Mouse (Mus musculus) ovary, adult 18-20 months (tissue): ENCODE measurements at regions not wholly inside any gene's neighbourhood (a gene's known extent, or its start where the extent isn't known, plus 50 kb on each side); places are given as distances from the start of the nearest gene placed in this dataset.

Experiments used
- DNase-seq: peaks from one replicate; pipeline ENCODE4 v3.0.0; 2022; ENCODE audit warnings: low spot score, mixed read lengths

DNA sequence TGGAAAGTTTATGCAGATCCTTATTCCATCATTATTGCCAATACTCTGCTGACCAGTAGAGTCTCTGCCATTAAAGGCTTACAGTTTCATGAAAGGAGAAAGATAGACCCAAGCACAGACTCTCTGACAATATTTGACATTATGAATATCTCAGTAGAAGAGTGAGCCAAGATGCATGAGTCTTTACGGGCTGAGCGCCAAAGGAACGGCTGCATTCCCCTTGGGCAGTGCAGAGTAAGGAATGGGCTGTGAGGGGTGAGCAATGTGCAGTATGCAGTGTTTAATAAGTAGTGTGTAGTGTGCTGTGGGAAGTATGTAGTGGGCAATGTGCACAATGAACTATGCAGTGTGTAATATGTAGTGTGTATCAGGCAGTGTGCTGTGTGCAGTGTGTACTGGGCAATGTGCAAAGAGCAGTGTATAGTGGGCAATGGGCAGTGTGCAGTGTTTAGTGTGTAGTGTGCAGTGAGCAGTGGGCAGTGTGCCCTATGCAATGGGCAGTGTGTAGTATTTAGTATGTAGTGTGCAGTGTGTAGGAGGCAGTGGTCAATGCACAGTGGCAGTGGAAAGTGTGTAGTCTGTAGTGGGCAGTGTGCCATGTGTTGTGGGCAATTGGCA is 671.8 kb downstream of the 5730522E02Rik start:
- DNase-seq, result no peak

DNA sequence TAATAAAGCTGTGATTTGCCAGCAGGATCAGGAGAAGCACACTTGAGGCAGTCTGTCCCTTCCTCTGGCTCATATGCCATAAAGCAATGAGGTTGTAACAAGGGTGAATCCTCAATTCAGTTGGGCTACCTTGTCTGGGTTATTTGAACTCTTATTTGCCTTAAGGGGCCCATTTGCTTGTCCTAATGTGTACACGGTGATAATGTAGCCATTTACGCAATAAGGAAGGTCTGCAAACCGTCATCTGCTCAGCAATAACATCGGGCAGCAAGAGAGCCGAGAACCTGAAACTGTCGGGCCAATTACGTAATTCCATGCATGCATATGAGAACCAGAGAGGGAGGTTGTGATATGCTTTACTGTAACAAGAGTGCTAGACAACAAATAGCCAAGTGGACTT is 674.5 kb downstream of the 5730522E02Rik start:
- no peak for DNase-seq

GRCm38 (mm10) chr11:25533081-25533480 is 677.5 kb downstream of the 5730522E02Rik start:
- no peak for DNase-seq

GRCm38 (mm10) chr11:25531668-25532398 is 678.7 kb downstream of the 5730522E02Rik start:
- no peak for DNase-seq

DNA sequence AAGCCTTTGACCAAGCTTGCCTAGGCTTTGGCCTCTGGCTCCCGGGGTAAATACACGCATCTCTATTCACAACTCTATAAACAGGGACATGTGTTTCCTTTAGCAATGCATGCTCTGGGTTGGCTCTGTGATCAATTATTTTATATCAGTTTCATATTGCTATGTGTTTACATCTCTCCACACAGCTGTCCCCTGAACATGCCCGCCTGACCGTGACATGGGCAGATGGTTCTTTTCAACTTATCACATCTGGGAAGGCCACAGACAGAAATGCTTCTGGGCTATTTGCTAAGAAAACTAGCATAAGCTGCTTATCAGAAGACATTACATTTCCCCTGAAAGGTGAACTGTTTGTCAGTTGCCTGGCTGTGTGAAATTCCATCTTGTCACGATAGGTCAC is 682.5 kb downstream of the 5730522E02Rik start:
- no peak for DNase-seq

GRCm38 (mm10) chr11:25518903-25519302 is 691.7 kb downstream of the 5730522E02Rik start:
- no peak for DNase-seq

DNA sequence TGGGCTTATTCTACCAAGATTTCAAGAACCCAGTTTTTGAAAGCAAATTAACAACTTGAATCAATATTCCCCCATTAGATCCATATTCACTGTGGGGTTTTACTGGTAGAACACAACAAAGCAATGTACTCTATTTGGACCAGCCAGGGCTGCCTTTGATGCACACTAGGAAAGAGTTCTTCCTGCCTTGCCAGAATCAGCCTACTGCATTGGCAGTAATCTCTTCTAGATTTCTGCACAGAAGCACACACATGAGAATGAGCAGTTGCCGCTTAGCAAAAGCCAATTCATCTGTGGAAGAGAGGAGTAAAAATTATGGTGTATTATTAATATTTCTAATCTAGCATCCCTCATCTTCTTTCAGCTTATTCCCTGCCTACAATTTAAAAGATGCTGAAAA is 692.4 kb downstream of the 5730522E02Rik start:
- no peak for DNase-seq

DNA sequence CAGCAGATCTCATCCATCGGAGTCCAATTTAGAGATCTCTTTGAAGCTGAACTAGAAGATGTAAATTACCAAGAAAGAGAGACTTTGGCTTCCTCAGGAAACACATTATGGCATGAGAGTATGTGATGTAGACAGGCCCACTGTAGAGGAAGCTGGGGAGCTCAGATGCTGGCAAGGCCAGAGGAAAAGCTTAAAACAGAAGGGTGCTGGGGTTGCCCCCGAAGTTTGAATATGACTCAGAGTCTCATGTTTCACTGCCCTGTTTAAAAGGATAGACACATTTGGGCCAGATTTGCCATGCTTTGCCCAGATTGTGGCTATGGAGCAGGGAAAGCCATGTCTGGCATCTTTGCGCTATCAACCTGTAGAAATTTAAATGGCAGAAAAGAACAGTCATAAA is 705.1 kb downstream of the 5730522E02Rik start:
- DNase-seq, result no peak

- DNase-seq, result no peak
Measured at GRCm38 (mm10) chr11:25473682-25474365, 736.7 kb downstream of the 5730522E02Rik start.

GRCm38 (mm10) chr11:25469819-25470218 is 740.7 kb downstream of the 5730522E02Rik start:
- DNase-seq, result no peak

GRCm38 (mm10) chr11:25437206-25437605 is 773.4 kb downstream of the 5730522E02Rik start:
- DNase-seq, result no peak

DNA sequence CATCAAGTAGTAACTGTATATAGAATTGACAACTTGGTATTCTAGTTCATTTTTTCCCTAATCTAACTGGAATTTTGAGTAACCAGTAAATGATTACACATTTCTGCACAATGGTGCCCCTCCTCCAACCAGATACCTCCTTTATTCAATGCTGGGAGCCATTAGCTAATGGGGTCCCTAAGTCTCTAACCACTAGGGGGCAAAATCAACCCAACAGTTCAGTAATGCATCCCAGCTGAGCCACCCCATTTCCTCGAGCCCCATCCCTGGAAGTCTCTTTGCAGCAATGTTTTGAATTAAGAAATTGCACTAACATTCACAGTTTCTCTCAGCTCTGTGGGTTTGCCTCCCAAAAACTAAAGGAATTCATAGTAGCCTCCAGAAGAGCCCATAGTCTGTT is 774.9 kb downstream of the 5730522E02Rik start:
- DNase-seq, result no peak

DNA sequence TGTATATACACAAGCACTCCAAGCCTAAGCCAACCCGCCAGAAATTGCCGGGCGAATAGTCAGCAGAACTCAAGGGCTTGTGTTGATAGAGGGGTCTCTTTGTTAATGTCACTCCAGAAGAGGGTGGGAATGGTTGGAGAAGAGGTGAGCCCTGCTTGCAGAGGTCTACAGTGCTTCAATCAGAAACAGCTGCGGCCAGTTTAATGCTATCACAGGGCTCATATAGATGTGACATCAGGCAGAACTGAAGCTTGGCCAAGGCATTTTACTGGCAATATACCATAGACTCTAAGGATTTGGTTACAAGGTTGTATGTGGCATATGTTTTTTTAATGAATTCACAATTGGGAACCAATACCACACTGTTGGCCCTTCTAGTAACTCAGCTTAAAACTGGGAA is 787.4 kb downstream of the 5730522E02Rik start:
- no peak for DNase-seq

DNA sequence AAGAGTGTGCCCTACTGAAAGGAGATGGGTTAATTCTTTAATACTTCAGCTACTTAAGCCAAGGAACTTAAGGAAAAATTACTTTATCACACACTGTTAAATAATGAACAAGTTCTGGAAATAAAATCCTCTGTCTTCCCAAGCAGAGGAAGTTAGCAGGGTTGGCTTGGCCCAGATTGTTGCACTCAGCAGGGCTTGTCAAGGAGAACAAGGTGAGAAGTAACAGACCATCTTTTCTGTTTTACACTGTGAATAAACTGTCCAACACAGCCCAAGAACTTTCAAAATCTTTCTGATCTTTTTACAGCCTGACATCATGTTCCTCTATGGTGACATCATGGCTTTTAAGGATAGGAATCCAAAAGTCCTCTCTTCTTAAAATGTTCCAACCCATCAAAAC is 789.1 kb downstream of the 5730522E02Rik start:
- no peak for DNase-seq

GRCm38 (mm10) chr11:25410403-25411090 is 800.0 kb downstream of the 5730522E02Rik start:
- DNase-seq, result no peak

DNA sequence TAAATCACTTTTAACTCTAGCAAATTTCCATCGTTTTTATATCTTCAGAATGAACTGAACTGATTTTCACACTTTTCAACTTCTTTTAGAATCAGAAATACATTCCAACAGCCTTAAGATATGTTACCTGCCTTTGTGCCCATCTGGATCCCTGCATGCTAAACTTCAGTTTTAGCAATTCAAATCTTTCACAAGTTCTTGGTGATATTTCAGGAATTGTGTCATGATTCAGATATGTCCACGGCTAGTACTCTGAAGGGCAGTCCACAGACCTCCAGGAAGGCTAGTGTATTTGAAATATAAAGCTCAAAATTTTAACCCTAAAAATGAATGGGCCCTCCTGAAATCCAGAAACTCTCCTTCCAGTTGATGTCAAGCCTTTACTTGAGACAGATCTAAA is 818.9 kb downstream of the 5730522E02Rik start:
- no peak for DNase-seq

DNA sequence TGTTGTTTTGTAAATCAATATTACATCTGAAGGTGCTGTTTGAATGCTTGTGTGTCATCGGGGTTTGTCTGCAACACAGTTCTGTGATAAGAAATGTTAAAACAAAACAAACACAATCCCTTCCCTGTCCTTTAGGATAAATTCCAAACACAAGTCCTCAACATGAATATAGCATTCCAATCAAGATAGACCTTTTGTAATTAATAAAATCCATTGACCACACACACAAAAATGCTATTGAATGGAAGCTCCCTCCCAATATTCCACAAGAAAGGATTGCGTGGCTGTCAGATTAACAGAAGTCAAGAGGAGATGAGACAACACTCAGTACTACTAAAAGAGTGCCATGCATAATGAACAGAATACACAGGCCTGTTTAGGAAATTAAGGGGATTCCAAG is 843.5 kb downstream of the 5730522E02Rik start:
- DNase-seq, result no peak

- DNase-seq, result no peak
Measured at GRCm38 (mm10) chr11:25365433-25365832, 845.1 kb downstream of the 5730522E02Rik start.

DNA sequence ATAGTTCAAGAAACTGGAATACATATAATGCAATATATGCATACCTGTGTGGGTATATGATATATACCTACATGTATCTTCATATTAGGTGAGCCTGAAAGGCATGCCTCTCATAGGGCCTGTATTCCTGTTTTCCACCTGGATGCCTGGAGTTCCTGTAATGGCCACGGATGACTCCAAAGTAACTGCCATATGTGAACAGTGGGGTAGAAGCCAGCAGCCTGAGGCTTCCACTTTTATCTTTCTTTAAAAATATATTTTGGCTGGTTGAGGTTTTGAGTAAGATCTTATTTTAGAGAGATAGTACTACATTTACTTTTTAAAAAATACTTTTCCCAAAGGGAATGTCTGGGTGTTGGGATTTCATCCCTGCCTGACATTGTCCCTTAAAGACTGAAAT is 850.8 kb downstream of the 5730522E02Rik start:
- DNase-seq, result no peak

DNA sequence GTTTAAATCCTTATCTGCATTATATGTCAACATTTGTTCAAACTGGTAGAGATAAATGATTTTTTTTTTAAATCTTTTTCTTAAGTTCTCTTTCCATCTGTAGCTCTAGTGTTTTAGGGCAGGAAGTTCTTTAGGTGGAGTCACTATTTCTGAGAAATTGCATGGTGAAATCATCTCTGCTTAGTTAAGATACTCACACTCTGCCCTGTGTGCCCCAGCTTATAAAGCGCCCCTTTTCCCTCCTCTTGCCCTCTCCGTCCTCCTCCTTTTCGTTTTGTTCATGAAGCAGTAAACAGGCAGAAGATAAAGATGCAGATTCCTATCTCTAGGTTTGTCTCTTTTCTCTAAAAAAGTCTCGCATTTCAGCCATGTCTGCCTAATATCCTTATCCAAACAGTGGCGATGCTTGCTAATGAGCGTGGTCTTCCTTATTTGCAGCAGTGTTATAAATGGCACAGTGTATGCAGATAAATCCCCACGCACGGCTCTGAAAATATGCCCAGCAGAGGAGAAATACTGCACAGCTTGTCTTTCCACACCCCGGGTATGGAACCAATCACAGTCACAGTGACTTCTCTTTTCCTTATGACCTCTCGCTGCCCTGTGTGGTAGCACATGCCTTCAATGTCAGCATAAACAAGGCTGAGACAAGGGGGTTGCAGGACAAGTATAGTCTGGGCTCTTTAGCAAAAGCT is 852.7 kb downstream of the 5730522E02Rik start:
- no peak for DNase-seq

DNA sequence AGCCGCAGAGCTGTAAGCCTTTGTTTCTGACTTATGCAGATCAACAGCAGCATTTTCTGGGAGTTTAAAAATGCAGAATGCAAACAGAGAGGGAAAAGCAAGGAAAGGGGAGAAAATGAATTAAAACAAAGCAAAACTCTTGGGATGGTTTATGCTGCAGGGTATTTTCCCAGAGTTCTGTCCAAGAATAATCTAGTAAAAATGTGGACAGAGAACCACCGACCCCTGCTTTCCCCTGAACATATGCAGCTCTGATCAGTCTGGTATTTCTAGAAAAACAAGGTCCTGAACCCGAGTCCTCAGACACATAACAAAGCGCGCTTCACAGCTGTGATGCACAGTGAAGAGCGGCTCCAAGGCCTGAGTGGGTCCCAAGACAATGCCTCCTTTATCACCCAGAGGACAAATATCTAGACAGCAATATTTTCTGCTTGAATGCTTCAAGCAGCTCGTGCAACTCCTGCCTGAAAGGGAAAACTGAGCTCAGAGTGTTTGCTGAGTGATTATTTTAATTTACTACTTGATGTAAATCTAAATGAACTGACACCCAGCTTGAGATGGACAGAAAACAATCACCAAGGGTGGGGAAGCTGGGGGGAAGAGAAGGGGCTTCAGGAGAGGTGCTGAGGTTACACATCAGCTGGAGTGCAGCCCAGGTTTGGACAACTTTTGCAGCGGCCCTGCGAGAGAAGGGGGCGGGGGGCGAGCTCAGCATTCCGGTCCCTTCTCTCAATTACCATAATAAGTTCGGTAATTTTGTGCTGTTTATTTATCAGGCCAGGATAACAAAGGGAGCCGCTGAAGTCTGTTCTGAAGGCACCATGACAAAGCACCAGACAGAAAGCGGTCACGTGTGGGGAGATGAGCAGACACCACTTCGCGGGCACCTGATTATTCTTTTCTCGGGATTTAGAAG is 853.6 kb downstream of the 5730522E02Rik start:
- DNase-seq, result no peak
